11 mouse cellular contexts compared by ENCODE assay signal in genomic region chr17:80933401-80934029, GRCm38 (mm10). TPM values are rescaled to one million over a fixed set of nuclear protein-coding genes. Genes with fewer than 3 reads are reported as not detected.
A peak's percentile ranks its signal among the peaks of the same experiment; 100 is the strongest.
DNase-seq lines count a peak whose midpoint lies in the region; ATAC-seq lines count a peak whose summit lies in the region.
"Had no signal": no experiment of that assay in that cellular context is flagged by ENCODE, and none has a peak within 500 bp of the region (broad histone marks: within the 10 kb centered on the region; RNA-seq: fewer than 3 reads in every experiment).

No protein-coding gene starts in this region.

- H3K4me3 ChIP-seq in kidney, embryonic 15.5 days (replicated peaks): no peak overlapping the region
- peak overlapping the region; percentile 7; the same call in 1 of the 2 replicates for H3K4me3 ChIP-seq in heart, embryonic 12.5 days
- no peak overlapping the region for H3K4me3 ChIP-seq in limb, embryonic 10.5 days
- H3K4me3 ChIP-seq: embryonic facial prominence, embryonic 12.5 days; limb, embryonic 15.5 days had no signal

- no peaks in the 10 kb centered on the region for H3K9me3 ChIP-seq in kidney, embryonic 15.5 days (replicated peaks)
- H3K9me3 ChIP-seq in heart, embryonic 12.5 days (replicated peaks): no peaks in the 10 kb centered on the region
- H3K9me3 ChIP-seq in limb, embryonic 10.5 days (replicated peaks): no peaks in the 10 kb centered on the region
- H3K9me3 ChIP-seq: embryonic facial prominence, embryonic 12.5 days; limb, embryonic 15.5 days had no signal

- peak; percentile 4 to 45 for DNase-seq in kidney, postnatal 25 days
- DNase-seq in adrenal gland, adult 8-10 months: peak; percentile 55
- no peak for DNase-seq in left cerebral cortex, adult 9 months (ENCODE audit: low spot score in 2 of 2)
- DNase-seq in lung, postnatal 14 days: no peak
- no peak for DNase-seq in limb, embryonic 10.5 days (ENCODE audit: low spot score)
- DNase-seq: spleen, adult 18-20 months had no signal

- no peak overlapping the region for H3K4me2 ChIP-seq in kidney, embryonic 15.5 days
- H3K4me2 ChIP-seq in heart, embryonic 12.5 days: peak overlapping the region; percentile 57
- H3K4me2 ChIP-seq: embryonic facial prominence, embryonic 12.5 days; limb, embryonic 15.5 days had no signal

- no peak for ATAC-seq in kidney, embryonic 15.5 days (replicated peaks; ENCODE audit: low FRiP score)
- peak; percentile 39; the same call in 1 of the 2 replicates for ATAC-seq in heart, embryonic 12.5 days (ENCODE audit: insufficient number of reproducible peaks, low FRiP score)
- ATAC-seq in megakaryocyte, adult 5-6 weeks (ENCODE audit: poor library complexity, severe bottlenecking): peak; percentile 83

- H3K9ac ChIP-seq in kidney, embryonic 15.5 days: no peak overlapping the region
- peak overlapping the region; percentile 48; the same call in 1 of the 2 replicates for H3K9ac ChIP-seq in heart, embryonic 12.5 days
- H3K9ac ChIP-seq: embryonic facial prominence, embryonic 12.5 days; limb, embryonic 15.5 days had no signal

- 83% methylated on average over 11 of the region's 11 CpGs for WGBS in kidney, embryonic 15.5 days
- WGBS in heart, embryonic 12.5 days: 46% methylated on average over 11 of the region's 11 CpGs
- 85% methylated on average over 11 of the region's 11 CpGs for WGBS in limb, embryonic 10.5 days

- no peak overlapping the region for H3K27ac ChIP-seq in kidney, embryonic 15.5 days
- H3K27ac ChIP-seq in heart, embryonic 12.5 days (ENCODE audit: poor library complexity, severe bottlenecking): peak overlapping the region; percentile 84
- H3K27ac ChIP-seq in limb, embryonic 10.5 days: no peak overlapping the region
- H3K27ac ChIP-seq: embryonic facial prominence, embryonic 12.5 days; limb, embryonic 15.5 days had no signal

- no peaks in the 10 kb centered on the region for H3K27me3 ChIP-seq in kidney, embryonic 15.5 days
- H3K27me3 ChIP-seq in heart, embryonic 12.5 days (replicated peaks): no peaks in the 10 kb centered on the region; the same call in 1 of the 2 replicates
- H3K27me3 ChIP-seq in limb, embryonic 10.5 days (ENCODE audit: low read depth, poor library complexity, severe bottlenecking): no peaks in the 10 kb centered on the region
- H3K27me3 ChIP-seq: embryonic facial prominence, embryonic 12.5 days; limb, embryonic 15.5 days had no signal

- H3K4me1 ChIP-seq in kidney, embryonic 15.5 days: peaks cover 9% of the 10 kb centered on the region
- peaks cover 12% of the 10 kb centered on the region for H3K4me1 ChIP-seq in heart, embryonic 12.5 days (replicated peaks)
- H3K4me1 ChIP-seq in limb, embryonic 10.5 days: peaks cover 6% of the 10 kb centered on the region
- H3K4me1 ChIP-seq: embryonic facial prominence, embryonic 12.5 days; limb, embryonic 15.5 days had no signal

- H3K36me3 ChIP-seq in kidney, embryonic 15.5 days: no peaks in the 10 kb centered on the region
- H3K36me3 ChIP-seq in heart, embryonic 12.5 days: no peaks in the 10 kb centered on the region
- no peaks in the 10 kb centered on the region for H3K36me3 ChIP-seq in limb, embryonic 10.5 days
- H3K36me3 ChIP-seq: embryonic facial prominence, embryonic 12.5 days; limb, embryonic 15.5 days had no signal

RNA-seq across cellular contexts. Expression of gene Tmem178, which starts 10.9 kb away (rescaled TPM):
- polyA plus RNA-seq in kidney, embryonic 15.5 days (2015; fragmentation: Nextera tagmentation; extraction: Ambion mirVana): 14.4 and 15.8 TPM in 2 replicates
- 10 to 100 TPM; 10.9 to 20.5 (median 15.5) TPM for total RNA-seq in adrenal gland, adult 8-10 months (2022)
- 8.5 and 8.7 TPM in 2 replicates for polyA plus RNA-seq in heart, embryonic 12.5 days (2016; fragmentation: Nextera tagmentation; extraction: Ambion mirVana)
- 2.4 and 2.7 TPM in 2 replicates for total RNA-seq in megakaryocyte, adult 5-6 weeks (2015)
- 0.62 and 1.4 TPM in 2 replicates for total RNA-seq in megakaryocyte, adult 5-6 weeks (2017)
- polyA plus RNA-seq in limb, embryonic 10.5 days (2016; fragmentation: Nextera tagmentation; extraction: Ambion mirVana): 3.1 and 5.5 TPM in 2 replicates

Comparison
In these comparisons a context has a peak if more than half of its experiments do, and no peak if none do; other contexts are left out.
1. DNase-seq: peak in kidney, postnatal 25 days (2 of 2) and adrenal gland, adult 8-10 months (single experiment); none in left cerebral cortex, adult 9 months (0 of 2), lung, postnatal 14 days (single experiment) and limb, embryonic 10.5 days (single experiment).